Mouse (Mus musculus) gonadal fat pad, adult 2 months (tissue): ENCODE data around the gene Man2c1. TPM values are rescaled to one million over a fixed set of nuclear protein-coding genes. Genes with fewer than 3 reads are reported as not detected.
A peak's percentile ranks its signal among the peaks of the same experiment; 100 is the strongest.

Experiments used
- DNase-seq: peaks from one replicate; pipeline ENCODE4 v3.0.0-alpha.2; 2012; ENCODE audit warnings: low read depth
- polyA plus RNA-seq: library from polyadenylated mRNA; depleted of rRNA; stranded (reverse); fragments of >200 nt; gene quantifications from 2 replicates; pipeline ENCODE4 v1.2.3, GENCODE M21; 2012; rRNA removed

The Man2c1 gene
- polyA plus RNA-seq: 182 and 217 TPM in 2 replicates

DNA sequence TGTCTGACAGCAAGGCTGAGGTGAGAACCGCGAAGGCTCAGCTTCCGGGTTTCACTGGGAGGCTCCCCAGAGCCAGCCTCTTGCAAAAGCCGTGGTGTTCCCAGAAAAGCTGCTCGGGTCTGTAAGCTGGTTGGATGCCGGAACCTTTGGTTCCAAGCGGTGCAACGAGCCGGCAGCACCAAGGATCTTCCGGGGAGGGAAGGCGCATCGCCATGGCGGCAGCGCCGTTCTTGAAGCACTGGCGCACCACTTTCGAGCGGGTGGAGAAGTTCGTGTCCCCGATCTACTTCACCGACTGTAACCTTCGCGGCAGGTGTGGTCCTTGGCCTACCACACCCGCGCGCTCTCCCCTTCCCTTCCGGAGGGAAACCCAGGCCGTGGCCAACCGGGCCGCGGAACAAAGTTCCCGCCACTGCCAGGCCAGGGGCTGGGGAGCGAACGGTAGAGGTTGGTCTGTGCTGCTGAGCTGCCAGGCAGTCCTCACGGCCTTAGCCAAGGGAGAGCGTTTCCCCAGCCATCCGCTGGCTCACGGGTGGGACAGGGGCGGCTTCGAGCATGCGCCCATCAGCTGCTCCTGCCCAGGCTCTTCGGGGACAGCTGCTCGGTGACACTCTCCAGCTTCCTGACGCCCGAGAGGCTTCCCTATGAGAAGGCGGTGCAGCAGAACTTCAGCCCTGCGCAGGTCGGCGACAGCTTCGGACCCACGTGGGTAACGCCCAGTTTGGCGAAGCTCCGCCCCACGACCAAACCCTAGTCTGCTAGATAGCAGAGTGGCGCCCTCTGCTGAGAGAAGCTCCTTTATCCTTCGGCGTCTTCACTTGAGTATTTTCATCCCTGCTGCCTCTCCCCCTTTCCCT lies at the start of gene Man2c1:
Gene Man2c1 (plus strand): TSS at position 114 of the 857 bp plus-strand sequence.
- peak; percentile 59 for DNase-seq

DNA sequence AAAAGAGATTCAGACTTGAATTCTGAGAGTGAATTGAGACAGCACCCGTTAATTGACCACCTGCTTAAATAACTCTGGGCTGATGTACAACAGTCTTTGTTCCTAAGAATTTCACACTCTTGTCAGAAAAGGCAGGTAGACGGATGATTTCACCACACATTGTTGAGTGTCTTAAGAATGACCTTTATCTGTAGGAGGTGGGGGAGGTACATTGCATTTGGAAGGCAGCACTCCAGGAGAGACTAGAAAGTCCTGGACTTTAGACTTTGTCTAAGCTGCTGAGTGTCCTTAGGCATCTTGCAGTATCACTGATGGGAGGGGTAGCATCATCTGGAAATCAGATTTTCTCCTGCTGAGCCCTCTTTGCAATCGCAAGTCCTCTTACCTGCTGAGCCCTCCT lies 48.3 kb upstream of the Man2c1 start:
- no peak for DNase-seq

DNA sequence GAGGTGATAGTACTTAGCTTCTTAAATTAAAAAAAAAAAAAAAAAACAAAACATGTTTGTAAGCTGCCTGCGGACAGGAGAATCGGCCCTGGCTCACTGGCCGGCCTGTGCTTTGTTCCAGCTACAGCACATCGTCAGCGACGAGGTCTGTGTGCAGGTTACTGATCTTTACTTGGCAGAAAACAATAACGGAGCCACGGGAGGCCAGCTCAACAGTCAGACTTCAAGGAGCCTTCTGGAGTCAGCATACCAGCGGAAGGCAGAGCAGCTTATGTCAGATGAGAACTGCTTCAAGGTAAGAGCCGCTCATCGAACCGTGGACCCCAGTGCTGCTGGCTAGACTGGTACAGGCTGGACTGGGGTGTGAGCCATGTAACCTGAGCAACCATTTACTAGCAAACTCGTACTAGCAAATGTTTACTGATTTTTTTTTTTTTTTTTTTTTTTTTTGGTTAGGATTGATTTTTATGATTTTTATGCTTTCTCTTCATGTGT lies 13.2 kb upstream of the Man2c1 start:
- no peak for DNase-seq

DNA sequence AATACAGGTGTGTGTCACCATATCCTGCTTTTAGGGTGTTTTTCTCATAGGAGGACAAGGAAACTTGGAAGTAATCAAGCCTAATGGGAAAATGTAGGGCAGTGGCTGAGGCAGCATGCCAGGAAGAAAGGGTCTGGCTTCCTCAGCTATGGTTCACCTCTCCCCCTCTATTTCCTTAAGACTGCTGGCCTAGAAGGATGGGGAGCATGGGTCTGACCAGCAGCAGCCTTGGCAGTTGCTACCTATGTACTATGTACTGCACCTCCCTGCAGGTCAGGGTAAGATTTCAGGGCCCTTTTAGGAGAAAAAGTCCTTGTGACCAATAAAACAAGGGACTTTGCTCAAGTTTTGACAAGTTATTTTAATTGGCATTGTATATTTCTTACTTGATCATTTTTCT lies 849 bp upstream of the Man2c1 start:
- no peak for DNase-seq

DNA sequence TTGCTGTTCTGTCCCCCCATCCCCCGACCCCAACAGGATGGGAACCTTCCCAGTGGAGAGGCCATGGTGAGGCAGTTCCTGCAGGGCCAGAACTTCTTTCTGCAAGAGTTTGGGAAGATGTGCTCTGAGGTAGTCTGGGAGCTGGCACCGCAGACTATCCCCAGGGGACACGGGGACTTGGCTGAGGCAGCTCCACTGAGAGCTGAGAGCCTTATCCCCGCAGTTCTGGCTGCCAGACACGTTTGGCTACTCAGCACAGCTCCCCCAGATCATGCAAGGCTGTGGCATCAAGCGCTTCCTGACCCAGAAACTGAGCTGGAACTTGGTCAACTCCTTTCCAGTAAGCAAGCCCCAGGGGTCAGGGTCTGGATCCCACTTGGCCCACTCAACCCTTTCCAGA lies 6.8 kb downstream of the Man2c1 start:
- DNase-seq: no peak

DNA sequence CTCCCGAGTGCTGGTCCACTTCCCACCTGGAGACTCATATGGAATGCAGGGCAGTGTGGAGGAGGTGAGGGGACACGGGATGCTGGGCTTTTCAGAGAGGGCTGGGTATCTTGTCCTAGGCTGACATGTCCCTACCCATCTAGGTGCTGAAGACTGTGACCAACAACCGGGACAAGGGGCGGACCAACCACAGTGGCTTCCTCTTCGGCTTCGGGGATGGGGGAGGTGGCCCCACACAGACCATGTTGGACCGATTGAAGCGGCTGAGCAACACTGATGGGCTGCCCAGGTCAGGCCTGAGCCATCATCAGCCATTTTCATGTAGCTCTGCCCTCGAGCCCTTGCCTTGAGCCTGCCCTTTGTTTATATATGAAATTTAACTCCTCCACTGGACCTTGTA lies 7.3 kb downstream of the Man2c1 start:
- DNase-seq: no peak

DNA sequence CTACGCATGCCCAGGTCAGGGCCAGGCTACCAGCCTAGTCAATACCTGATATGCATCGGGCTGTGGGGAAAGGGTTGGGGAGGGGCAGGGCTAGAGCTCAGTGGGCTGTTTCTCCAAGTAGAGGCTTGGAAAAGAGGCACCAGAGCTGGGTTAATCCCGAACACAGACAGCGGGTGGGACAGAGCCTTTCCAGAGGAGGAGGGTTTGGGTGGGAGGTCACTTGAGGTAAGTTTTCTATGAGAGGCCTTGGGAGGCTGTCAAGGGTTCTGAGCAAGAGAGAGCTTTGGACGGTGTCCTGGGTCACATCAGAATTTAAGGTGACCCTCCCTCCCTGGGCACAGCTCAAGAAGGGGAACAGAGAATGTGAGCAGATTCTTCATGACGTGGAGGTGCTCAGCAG lies 8.0 kb downstream of the Man2c1 start:
- no peak for DNase-seq

DNA sequence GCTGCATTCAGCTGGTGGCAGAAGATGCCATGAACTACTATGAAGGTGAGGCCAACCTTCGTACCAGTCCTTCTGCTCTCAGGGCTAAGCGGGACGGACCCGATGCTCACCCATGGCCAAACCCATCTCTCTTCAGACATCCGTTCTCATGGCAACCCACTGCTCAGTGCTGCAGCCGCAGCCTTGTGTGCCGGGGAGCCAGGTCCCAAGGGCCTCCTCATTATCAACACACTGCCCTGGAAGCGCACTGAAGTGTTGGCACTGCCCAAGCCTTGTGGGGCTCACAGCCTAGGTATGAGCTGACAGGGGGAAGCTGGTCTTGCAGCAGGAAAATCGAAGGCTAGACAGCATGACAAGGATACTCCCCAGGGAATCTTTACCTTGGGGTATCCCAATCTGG lies 8.6 kb downstream of the Man2c1 start:
- no peak for DNase-seq

DNA sequence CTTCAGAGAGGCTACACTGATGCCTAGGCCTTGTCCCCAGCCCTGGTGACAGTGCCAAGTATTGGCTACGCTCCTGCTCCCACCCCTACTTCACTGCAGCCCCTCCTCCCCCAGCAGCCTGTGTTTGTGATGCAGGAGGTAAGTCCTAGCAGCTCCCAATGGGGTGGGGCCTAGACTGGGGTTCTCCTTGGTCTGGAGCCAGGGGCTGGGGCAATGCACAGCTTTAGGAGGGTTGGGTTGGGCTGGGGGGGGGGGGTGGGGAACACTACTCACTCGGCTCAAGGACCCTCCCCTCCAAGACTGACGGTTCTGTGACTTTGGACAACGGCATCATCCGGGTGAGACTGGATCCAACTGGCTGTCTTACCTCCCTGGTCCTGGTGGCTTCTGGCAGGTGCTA lies 9.1 kb downstream of the Man2c1 start:
- DNase-seq: no peak

DNA sequence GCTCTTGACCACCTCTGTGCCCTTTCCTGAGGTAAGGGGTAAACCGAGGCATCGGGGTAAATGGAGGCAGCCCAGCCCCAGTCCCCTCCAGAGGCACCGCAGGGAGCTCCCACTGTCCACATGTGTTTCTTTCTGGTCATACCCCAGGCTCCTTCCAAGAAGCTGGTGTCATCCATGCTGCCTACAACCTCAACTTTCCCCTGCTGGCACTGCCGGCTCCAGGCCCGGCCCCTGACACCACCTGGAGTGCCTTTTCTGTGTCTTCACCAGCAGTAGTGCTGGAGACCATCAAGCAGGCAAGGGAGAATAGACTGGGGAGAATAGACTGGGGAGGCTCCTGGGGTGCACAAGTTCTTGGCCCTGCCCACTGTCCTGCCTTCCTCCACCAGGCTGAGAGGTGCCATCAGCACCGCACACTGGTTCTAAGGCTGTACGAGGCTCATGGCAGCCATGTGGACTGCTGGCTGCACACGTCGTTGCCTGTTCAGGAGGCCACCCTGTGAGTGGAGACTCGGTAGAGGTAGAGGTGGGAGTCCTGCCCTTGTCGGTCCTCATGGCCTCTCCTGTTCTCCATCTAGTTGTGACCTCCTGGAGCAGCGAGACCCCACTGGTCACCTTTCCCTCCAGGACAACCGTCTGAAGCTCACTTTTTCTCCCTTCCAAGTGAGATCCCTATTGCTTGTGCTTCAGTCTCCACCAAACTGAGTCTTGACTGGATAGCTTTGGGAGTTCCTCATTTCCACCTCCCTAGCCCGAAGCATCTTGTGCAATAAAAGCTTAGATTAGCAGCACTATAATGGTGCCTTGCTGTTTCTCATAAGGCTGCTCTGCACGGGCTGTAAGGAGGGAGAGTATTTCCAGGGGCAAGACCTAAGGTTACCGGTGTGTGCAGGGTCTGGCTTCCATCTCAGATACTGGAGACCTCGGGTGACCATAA lies 11.2 kb downstream of the Man2c1 start:
- DNase-seq: no peak

DNA sequence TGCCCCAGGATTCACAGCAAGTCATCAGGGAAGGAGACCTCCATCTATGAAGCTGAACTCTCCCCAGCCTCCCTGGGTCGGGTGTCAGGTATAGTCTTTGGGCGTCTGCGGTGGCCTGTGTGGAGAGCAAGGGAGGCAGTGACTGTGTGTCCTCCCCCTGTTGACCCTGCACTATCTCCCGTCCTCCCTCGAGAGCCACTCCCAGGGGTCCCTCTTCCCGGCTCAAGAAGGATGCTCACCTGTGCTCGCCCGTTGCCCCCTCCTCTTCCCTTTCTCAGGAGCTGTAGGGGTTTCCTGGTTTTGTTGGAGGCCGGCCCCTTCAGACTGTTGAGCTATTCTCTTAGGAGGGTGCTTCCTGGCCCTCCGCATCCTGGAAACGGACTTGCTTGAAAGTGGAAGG lies 12.7 kb downstream of the Man2c1 start:
- no peak for DNase-seq

DNA sequence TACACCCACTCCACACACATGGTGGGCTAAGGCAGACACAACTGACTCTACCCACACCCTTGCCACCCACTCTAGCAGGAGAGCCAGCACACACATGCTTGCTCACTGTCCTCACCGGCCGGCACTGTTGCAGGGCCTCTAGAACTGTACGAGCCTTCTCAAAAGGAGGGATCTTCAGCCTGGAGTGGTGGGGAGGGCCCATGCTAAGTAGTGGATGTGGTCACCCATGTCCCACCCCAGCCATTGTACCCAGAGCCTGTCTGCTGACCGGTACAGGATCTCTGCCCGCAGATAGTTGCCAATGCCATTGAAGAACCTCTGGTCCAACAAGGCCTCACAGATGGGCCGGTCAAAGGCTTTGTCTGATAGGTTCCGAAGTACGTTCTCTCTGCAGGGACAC lies 14.3 kb downstream of the Man2c1 start:
- no peak for DNase-seq

DNA sequence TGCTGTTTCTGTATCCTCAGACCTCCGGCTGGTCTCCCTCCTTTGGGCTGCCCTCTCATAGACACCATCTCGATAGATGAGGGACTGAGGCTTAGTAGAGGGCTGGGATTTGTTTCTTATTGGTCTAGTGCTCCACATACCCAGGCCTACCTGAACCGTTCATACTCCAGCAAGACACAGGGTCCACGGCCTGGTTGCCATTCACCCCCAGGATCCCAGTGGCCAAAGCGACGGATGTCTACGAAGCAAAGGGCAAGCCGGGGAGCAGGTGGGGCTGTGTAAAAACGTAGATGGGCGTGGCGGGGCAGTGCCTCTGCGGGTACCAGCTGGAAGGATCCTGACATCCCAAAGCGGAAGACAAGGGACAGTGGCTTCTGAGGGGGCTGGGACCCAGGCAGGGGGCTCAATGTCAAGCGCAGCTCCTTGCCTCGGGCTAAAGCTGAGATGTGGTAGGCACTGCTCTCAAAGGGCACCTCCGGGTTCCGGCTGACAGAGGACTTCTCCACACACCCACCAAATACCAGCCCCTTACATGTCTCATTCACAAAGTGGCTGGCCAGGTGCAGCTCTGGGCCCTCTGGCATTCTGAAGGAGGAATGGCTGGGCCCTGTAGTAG lies 16.1 kb downstream of the Man2c1 start:
- DNase-seq: no peak

DNA sequence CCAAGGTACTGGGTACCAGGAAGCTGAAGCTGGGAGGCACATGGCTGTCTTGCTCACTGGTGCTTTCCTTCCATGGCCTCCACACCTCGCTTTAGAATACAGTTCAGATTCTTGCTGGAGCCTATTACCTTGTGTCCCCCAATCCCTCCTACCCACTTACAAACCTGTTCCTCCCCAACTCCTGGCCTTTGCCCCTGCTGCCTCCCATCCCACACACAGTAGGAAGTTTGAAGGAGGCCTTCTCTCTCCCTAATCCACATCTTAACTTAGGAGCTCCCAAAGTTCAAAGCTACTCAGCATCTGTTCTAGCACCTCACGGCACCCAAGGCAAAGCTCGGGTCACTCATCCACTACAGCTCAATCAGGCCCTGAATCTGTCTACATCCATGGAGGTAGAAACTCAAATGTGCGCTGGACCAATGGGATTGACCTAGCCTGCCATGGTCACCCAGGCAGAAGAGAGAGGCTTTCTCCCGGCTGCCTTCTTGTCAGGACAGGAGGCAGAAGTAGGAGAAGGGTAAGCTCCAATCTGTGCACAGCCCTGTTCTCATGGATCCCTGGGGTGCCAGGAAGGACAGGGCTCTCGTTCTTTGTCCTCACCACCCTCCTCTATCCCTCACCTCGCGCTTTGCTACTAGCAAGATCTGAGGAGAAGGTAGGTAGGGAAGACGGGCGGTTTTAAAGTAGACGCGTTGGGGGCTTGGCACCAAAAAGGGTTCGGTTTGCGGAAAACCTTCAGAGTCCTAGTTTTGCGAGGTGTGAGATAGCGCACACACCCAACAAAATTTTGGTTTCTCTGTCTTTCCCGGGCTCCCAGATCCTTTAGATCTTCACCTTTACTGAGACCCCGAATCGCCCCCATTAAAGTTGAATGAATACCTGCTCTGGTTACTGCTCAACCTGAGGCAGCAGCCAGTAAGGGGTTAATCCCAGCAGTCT lies 17.0 kb downstream of the Man2c1 start:
- no peak for DNase-seq

DNA sequence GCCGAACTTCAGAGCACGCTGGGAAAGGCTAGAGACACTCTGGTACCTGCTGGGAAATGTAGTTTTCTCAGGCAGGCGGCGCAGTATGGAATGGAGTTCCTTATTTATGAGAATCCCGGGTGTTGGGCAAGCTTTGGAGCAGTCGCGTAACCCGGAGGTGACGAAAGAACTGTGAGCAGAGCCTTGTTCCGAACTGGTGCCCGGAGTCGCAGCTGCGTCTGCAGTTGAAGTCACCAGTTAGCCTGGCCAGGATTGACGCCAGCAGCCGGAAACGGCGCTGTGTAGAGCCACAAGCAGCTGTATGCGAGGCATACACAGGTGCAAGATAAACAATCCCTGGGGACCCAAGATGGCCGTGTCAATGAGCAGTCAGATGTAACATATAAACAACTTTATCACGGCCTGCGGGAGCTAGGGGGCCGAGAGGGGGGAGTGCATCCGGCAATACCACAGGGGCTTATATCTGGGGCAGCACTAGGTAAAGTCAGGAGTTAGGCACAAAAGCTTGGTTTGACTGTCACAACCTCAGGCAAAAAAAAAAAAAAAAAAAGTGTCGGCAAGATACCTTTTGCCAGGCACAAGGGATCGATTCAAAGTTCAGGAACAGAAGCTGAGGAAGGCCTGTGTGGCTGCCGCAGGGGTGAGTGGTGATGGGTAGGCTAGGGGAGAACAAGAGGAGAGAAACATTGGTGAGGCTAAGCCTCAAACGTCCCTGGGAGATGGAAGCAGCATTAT lies 17.8 kb downstream of the Man2c1 start, which contains the start of gene Neil1:
Gene Neil1 (minus strand): TSS at position 162 of the 735 bp plus-strand sequence.
- DNase-seq: peak; percentile 96

DNA sequence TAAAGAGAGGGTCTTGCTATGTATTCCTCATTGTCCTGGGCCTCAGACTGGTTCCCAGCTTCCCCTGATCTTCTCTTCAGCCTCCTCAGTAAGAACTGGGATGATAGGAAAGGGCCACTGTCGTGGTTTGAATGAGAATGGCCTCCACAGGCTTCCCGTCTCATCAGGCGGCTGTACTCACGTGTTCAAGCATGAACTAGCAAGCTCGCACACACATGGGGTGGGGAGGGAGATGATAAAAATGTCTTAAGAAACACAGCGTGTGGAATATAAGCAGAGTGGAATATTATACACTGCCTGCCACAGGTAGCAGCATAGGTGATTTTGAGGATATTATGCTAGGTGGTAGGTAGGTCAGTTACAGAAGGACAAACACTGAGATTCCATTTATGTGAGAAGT lies 18.5 kb downstream of the Man2c1 start:
- DNase-seq: no peak

DNA sequence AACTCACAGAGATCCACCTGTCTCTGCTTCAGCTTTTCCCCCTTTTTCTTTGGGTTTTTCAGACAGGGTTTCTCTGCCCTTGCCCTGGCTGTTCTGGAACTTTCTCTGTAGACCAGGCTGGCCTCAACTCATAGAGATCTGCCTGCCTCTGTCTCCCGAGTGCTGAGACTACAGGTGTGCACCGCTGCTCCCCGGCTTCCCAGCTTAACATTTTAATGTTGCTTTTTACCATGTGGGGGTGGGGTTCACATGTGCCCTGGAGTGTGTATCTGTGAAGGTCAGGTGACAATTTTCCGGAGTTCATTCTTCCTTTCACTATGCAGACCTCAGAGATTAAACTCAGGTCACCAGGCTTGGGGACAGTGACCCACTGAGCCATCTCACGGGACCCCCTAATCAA lies 19.7 kb downstream of the Man2c1 start:
- no peak for DNase-seq

DNA sequence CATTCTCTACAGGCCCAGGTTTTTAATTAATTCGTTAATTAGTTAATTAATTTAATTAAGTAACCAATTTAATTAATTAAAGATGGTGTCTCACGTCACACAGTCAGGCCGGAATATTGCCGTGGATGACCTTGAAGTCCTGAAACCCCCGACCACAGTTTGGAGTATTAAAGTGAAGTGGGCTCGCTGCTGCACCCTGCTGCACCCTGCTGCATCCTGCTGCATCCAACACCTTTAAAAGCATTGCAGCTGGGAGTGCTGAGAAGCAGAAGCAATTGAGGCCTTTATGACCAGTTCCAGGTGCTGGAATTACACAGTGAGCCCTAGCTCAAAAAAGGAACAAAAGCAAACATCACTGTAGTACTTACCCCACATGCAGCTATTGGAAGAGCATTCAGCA lies 21.8 kb downstream of the Man2c1 start:
- no peak for DNase-seq

DNA sequence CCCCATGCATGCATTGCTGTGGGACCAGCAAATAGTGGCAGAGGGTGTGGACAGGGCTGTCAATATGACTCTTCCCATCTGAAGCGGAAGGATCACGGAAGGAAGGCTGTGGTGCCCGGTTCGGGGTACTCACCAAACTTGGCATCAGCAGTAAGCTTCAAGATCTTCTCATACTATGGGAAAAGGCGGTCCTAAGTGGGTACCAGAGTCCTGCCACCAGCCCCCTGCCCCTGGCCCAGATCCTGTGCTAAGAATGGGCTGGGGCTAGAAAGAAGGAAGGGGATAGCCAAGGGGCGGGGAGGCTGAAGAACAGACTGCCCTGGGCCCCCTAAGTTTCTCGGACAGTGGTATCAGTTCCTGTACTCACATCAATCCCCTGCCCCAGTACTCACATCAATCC lies 25.9 kb downstream of the Man2c1 start:
- no peak for DNase-seq

DNA sequence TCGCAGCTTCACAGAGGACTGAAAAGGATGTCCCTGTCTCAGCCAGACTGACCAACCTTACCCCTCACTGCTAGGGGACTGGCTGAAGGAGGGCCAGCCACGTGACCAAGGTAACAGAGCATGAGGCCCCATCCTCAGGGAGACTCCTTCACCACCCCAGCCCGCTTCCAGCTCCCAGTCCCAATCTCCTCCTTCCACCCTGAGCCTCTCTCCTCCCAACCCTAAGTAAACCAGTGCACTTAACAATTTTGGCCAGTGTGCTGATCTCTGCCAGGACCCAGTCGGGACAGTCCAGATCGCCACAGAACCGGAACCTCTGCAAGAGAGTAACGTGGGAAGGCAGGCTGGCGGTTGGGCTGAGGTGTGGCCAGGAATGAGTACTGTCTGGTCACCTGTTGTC lies 26.3 kb downstream of the Man2c1 start:
- no peak for DNase-seq
